Mouse (Mus musculus): ENCODE results near the gene Dlx2.

Gene Dlx2

GRCm38 (mm10) chr2:71546640-71547071, at the start of gene Dlx2:
Gene Dlx2, minus strand, starts transcription at chr2:71546754.
- DNase-seq (ENCODE audit: low read depth): no peak

DNA sequence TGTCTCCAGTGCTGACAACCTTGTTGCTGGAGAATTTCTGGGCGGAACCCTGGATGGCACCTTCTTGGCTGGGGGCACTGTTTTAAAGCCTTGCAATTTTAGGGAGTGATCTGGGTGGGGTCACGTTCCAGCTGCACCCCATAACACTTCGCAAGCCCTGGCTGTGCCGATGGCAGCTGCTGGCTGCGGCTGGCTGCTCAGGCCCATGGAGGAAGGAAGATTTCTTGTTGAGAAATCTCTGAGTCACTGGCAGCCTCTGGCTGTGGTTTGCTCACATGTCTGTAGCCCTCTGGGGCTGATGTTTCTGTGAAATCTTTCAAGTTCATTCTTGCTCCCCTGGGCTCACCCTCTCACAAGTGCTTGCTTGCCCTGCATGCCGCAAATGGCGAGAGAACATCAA, 47.9 kb upstream of the Dlx2 start:
- DNase-seq (ENCODE audit: low read depth): no peak

- no peak for DNase-seq (ENCODE audit: low read depth)
Measured at GRCm38 (mm10) chr2:71589114-71589513, 42.6 kb upstream of the Dlx2 start.

DNA sequence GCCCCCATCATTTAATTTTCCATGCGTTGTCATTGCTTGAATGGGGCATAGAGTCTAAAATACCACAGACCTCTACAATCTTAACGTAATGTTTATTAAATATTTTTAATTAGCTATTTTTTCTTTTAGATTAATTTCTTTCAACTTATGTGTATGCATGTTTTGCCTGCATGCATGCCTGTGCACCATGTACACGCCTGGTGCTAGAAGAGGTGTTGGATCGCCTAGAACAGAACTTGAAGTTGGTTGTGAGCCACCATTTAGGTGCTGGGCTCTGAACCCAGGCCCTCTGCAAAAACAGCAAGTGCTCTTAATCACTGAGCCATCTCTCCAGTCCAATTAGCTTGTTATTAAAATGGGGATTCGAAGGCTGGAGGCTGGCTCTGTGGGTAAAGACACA, 34.9 kb upstream of the Dlx2 start:
- DNase-seq (ENCODE audit: low read depth): no peak

DNA sequence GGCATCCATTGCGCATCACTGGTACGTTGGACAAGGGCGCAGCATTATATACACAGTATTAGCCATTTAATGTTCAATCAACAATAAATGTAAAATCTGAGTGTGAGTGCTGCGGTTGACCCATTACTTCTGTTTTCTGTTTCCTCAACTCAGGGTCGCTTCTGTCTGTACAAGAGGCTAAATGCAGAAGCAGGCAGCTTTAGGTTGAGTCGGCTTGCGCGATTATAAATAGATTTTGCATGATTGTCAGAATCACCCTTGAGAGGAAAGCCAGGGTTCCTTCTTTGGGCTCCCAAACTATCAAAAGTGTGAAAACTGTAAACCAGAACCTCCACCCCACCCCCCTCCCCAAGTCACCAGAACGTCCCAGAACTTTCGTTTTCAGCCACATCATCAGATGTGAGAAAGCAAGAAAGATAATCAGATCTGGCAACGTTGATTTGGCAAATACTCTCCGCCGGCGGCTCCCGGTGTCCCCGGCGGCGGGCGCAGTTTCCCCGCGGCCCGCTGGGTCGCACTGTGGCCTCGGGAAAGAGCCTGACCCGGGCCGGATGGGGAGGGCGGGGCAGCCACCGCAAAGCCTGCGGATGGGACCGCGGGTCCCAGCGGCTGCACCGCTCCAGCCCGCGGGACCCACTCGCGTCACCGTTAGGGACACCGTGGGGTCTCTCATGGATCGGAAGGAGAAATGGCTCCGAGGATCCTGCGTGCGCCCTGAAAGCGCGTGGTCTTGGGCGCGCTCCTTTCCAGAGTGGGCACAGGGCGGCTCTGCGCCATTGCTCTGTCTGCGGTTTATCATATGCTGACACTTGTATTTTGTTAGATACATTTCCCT, 34.3 kb upstream of the Dlx2 start:
- DNase-seq (ENCODE audit: low read depth): peak; percentile 52

DNA sequence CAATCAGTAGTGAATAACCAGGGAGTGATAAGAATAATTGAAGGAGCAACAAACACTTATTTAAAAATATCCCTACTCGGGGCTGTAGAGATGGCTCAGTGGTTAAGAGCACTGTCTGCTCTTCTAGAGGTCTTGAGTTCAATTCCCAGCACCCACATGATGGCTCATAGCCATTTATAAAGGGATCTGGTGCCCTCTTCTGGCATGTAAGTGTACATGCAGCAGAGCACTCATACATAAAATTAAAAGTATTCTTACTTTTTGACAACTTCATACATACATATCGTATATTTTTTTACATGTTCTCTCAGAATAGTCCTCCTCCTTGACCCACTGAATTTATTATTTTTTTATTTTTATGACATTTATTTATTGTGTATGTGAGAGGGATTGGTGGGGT, 30.5 kb upstream of the Dlx2 start:
- DNase-seq (ENCODE audit: low read depth): no peak

DNA sequence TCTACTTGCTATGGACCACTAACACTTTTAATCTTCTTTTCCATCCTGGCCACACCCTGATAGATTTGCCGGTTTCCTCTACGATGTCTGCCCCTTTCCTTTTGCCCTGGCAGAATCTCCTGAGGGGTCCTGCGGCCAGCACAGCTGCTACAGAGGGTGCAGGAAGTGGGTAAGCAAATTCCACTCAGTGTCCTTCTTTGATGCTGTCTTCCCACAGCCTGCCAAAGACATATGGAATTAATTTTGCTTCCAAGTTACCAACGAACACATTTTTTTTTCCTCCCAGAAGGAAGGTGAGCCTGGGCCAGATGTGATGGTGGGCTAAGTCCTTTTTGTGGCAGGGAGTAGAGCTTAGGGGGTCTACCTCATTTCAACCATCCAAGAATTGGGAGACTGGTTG, 27.2 kb upstream of the Dlx2 start:
- no peak for DNase-seq (ENCODE audit: low read depth)

DNA sequence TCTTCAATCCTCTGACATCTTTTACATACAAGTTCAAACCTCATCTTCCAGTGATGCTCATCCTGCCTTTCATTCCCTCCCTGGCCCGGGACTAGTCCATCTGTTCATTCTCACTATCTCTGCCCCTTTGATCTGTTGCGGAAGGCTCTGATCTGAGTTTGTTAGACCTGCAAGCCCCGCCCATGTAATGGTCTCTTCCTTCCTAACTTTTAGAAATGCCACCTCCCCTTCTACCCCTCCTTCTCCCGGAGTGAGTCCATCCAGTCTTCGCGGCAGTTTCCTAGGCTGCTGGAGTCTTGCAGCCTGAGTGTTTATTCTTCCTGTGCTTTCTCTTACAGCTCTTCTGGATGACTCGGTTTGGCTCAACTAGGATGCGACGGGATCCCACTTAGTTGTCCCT, 19.9 kb upstream of the Dlx2 start:
- no peak for DNase-seq (ENCODE audit: low read depth)

GRCm38 (mm10) chr2:71556071-71556470, 9.5 kb upstream of the Dlx2 start:
- no peak for DNase-seq (ENCODE audit: low read depth)

DNA sequence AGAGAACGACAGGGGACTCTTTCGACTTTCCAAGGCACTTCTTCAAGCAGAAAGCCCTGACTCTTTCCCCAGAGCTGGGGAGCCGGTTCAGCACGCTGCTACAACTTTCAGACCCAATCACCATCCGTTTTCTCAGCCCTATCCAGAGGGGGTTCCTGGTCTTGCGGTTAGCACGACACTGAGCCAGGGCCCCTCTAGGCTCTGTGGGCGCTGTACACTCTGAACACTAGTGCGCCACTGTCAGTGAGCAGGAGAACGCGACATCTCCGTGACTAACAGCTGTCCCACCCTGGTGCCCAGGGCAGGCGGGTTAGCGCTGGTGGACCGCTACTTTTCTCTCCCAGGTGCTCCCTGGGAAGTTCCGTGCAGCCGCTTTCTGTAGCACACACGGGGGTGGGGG, 5.2 kb upstream of the Dlx2 start:
- DNase-seq (ENCODE audit: low read depth): no peak

- no peak for DNase-seq (ENCODE audit: low read depth)
Measured at GRCm38 (mm10) chr2:71550330-71550729, 3.8 kb upstream of the Dlx2 start.

GRCm38 (mm10) chr2:71547829-71548228, 1.3 kb upstream of the Dlx2 start:
- peak; percentile 81 for DNase-seq (ENCODE audit: low read depth)

DNA sequence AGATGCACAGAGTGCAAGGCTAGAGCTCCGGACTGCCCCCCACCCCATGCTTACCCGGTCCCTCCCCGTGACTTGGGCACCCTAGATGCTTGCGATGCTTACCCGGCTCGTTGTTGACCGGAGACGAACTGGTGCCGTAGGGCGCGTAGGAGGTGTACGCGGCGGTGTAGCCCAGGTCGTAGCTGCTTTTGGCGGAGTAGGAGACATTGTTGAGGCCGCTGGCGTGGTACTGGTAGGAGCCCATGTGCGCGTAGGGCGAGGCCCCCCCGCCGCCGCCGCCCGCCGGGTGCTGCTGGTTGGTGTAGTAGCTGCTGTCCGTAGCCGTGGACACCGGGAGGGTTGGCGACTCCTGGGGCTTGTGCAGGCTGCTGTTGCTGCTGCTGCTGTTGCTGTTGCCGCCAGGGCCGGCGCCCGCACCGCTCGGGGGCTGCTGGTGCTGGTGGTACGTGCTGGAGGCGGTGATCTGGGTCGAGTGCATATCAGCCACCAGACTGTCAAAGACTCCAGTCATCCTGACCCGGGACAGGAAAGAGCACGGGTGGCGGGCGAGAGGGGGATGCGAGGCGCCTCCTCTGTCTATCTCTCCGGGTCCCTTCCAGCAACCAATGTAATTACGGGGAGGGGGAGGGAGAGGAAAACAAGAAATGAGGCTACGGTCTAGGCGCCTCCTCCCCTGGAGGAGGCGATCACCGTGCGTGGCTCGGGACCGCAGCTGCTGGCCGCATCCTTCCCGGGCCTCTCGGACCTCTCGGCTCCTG, 493 bp downstream of the Dlx2 start:
- peak; percentile 61 for DNase-seq (ENCODE audit: low read depth)

- DNase-seq (ENCODE audit: low read depth): peak; percentile 38
Measured at GRCm38 (mm10) chr2:71545401-71545881, 1.1 kb downstream of the Dlx2 start.

GRCm38 (mm10) chr2:71544391-71545285, 1.9 kb downstream of the Dlx2 start:
- peak; percentile 36 for DNase-seq (ENCODE audit: low read depth)

- peak; percentile 16 for DNase-seq (ENCODE audit: low read depth)
Measured at GRCm38 (mm10) chr2:71543948-71544347, 2.6 kb downstream of the Dlx2 start.

GRCm38 (mm10) chr2:71543531-71543930, 3.0 kb downstream of the Dlx2 start:
- no peak for DNase-seq (ENCODE audit: low read depth)

GRCm38 (mm10) chr2:71542816-71543301, 3.7 kb downstream of the Dlx2 start:
- DNase-seq (ENCODE audit: low read depth): peak; percentile 19

DNA sequence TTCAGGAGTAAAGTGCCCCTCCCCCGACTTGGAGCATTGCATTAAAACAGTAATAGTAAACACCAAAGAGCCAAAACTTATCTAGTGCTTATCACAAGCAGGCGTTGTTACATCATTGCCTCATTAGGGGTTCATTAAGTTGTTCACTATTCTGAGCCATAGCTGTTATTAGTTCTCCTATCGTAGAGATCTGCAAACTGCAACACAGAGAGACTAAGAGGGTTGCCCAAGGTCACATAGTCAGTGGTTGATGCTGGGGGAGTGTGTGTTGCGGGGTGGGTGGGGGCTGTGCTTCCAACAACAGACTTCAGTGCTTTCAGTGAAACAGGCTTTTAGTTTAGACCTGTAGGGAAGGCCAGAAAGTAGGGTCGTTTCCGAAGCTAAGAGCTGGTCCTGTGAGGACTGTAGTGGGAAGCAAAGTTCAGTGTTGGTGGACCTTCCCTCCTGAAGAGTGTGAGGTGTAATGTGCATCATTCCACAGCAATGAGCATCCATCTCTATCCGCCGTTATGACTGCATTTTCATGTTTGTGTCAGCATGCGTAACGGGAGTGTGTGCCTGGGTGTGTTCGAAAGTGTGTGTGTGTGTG, 4.2 kb downstream of the Dlx2 start:
- DNase-seq (ENCODE audit: low read depth): peak; percentile 19

DNA sequence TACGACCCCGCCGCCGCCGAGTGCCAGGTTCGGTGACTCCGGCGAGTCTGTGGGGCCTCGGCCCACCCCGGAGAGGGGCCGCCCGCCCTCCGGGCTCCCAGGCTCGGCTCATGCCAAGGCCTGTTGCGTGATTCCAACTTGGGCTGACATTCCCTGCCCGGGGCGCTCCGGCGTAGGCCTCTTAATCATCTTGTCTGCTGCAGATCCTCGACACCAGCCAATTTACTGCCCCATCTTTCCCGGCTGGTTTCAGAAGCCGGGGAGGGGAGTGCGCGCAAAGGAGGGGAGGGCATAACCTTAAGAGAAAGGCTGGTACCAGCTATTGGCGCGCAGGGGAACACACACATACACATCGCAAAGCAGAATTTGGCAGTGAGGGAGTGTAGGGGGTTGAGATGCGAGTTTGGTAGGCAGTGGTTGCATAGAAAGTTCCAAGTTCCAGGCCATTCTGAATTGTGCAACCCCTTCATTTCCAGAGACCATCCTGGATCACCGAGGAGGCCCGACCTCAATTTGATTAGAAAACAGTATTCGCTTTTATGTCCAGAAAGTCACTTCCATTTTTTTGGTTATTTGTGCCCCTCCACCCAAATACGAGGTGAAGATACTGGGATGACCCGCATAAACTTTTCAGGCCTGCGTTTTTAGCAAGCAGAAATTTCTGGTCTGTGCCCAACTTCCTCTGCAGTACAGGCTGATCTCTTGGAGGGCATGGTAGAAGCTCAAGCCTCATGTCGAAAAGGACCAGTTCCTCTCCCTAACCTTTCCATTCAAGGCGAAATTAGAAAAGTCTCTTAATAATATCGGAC, 4.9 kb downstream of the Dlx2 start:
- no peak for DNase-seq (ENCODE audit: low read depth)
